8 mouse cellular contexts compared by ENCODE assay signal in genomic region chr2:25557221-25557963, GRCm38 (mm10). TPM values are rescaled to one million over a fixed set of nuclear protein-coding genes. Genes with fewer than 3 reads are reported as not detected.
A peak's percentile ranks its signal among the peaks of the same experiment; 100 is the strongest.
DNase-seq lines count a peak whose midpoint lies in the region; ATAC-seq and TF ChIP-seq lines count a peak whose summit lies in the region.

TSS of gene Edf1 (plus strand) at chr2:25557847.

- peak; percentile 86 for DNase-seq in brain, embryonic 18.5 days (ENCODE audit: low read depth, low spot score)
- peak; percentile 96 for DNase-seq in midbrain, postnatal 0 days (ENCODE audit: low spot score)
- peak; percentile 84 to 94 for DNase-seq in spleen, postnatal 10 days (ENCODE audit: low spot score in 2 of 2)

- H3K9ac ChIP-seq in heart, embryonic 11.5 days (ENCODE audit: low read depth, low read length): peak within 1 kb of the TSS; percentile 93
- H3K9ac ChIP-seq in kidney, embryonic 15.5 days: peak within 1 kb of the TSS; percentile 91
- peak within 1 kb of the TSS; percentile 94 for H3K9ac ChIP-seq in limb, embryonic 15.5 days
- peak within 1 kb of the TSS; percentile 97 for H3K9ac ChIP-seq in midbrain, postnatal 0 days (replicated peaks; ENCODE audit: low read length, poor library complexity, severe bottlenecking)

- WGBS in heart, embryonic 11.5 days (ENCODE audit: insufficient replicate concordance): under 1% methylated on average over 61 of the region's 61 CpGs
- under 1% methylated on average over 54 of the region's 61 CpGs for WGBS in kidney, embryonic 15.5 days
- WGBS in limb, embryonic 15.5 days: under 1% methylated on average over 61 of the region's 61 CpGs
- WGBS in midbrain, postnatal 0 days: under 1% methylated on average over 61 of the region's 61 CpGs

- ATAC-seq in heart, embryonic 11.5 days (replicated peaks; ENCODE audit: insufficient number of reproducible peaks, low FRiP score, low TSS enrichment): peak; percentile 96
- ATAC-seq in kidney, embryonic 15.5 days (replicated peaks; ENCODE audit: low FRiP score): peak; percentile 98
- ATAC-seq in limb, embryonic 15.5 days (ENCODE audit: insufficient number of reproducible peaks, low FRiP score, low TSS enrichment, low read depth): peak; percentile 94
- peak; percentile 97 for ATAC-seq in midbrain, postnatal 0 days (ENCODE audit: low FRiP score)

- peak within 1 kb of the TSS; percentile 84 for H3K4me2 ChIP-seq in heart, embryonic 11.5 days
- H3K4me2 ChIP-seq in kidney, embryonic 15.5 days: peak within 1 kb of the TSS; percentile 82
- H3K4me2 ChIP-seq in limb, embryonic 15.5 days: peak within 1 kb of the TSS; percentile 83
- H3K4me2 ChIP-seq in midbrain, postnatal 0 days (ENCODE audit: low read depth, low read length, poor library complexity, severe bottlenecking): peak within 1 kb of the TSS; percentile 97

- peaks cover 32% of the 10 kb centered on the region for H3K36me3 ChIP-seq in C2C12 (ENCODE audit: control insufficient read depth, insufficient read depth)
- H3K36me3 ChIP-seq in erythroblast, embryonic 14.5 days (ENCODE audit: control insufficient read depth): peaks cover 34% of the 10 kb centered on the region
- peaks cover 21% of the 10 kb centered on the region for H3K36me3 ChIP-seq in heart, embryonic 11.5 days (ENCODE audit: control insufficient read depth, insufficient read depth, low read length)
- H3K36me3 ChIP-seq in kidney, embryonic 15.5 days: peaks cover 26% of the 10 kb centered on the region
- peaks cover 29% of the 10 kb centered on the region for H3K36me3 ChIP-seq in limb, embryonic 15.5 days
- H3K36me3 ChIP-seq in midbrain, postnatal 0 days (ENCODE audit: insufficient read depth, low read length): peaks cover 18% of the 10 kb centered on the region

- H3K4me1 ChIP-seq in erythroblast, embryonic 14.5 days (ENCODE audit: control insufficient read depth): peaks cover 39% of the 10 kb centered on the region
- H3K4me1 ChIP-seq in heart, embryonic 11.5 days (ENCODE audit: control insufficient read depth, insufficient read depth, low read length): peaks cover 8% of the 10 kb centered on the region
- H3K4me1 ChIP-seq in kidney, embryonic 15.5 days: peaks cover 26% of the 10 kb centered on the region
- H3K4me1 ChIP-seq in limb, embryonic 15.5 days: peaks cover 31% of the 10 kb centered on the region
- H3K4me1 ChIP-seq in midbrain, postnatal 0 days (ENCODE audit: insufficient read depth, low read length): peaks cover 15% of the 10 kb centered on the region; the same call in 1 of the 2 replicates

- TF ChIP-seq CTCF in C2C12 (IDR thresholded peaks at IDR 0.05; ENCODE audit: control insufficient read depth, insufficient read depth, insufficient read length): no peak
- TF ChIP-seq CTCF in midbrain, postnatal 0 days (IDR thresholded peaks at IDR 0.05): no peak

- H3K79me3 ChIP-seq in C2C12 (ENCODE audit: low read depth): peaks cover 25% of the 10 kb centered on the region

- H3K27me3 ChIP-seq in C2C12 (ENCODE audit: control insufficient read depth, insufficient read depth, insufficient read length): no peaks in the 10 kb centered on the region
- H3K27me3 ChIP-seq in erythroblast, embryonic 14.5 days (ENCODE audit: control insufficient read depth): no peaks in the 10 kb centered on the region
- no peaks in the 10 kb centered on the region for H3K27me3 ChIP-seq in heart, embryonic 11.5 days (ENCODE audit: control insufficient read depth, insufficient read depth, low read length)
- H3K27me3 ChIP-seq in kidney, embryonic 15.5 days: no peaks in the 10 kb centered on the region
- H3K27me3 ChIP-seq in limb, embryonic 15.5 days: no peaks in the 10 kb centered on the region
- no peaks in the 10 kb centered on the region for H3K27me3 ChIP-seq in midbrain, postnatal 0 days (ENCODE audit: insufficient read depth, low read length)

- peak within 1 kb of the TSS; percentile 76 for H3K27ac ChIP-seq in heart, embryonic 11.5 days (ENCODE audit: low read depth, low read length)
- H3K27ac ChIP-seq in kidney, embryonic 15.5 days: peak within 1 kb of the TSS; percentile 85
- H3K27ac ChIP-seq in limb, embryonic 15.5 days: peak within 1 kb of the TSS; percentile 80
- H3K27ac ChIP-seq in midbrain, postnatal 0 days (ENCODE audit: low read depth, low read length): peak within 1 kb of the TSS; percentile 74

- no peaks in the 10 kb centered on the region for H3K9me3 ChIP-seq in erythroblast, embryonic 14.5 days (ENCODE audit: control insufficient read depth, low read length)
- no peaks in the 10 kb centered on the region for H3K9me3 ChIP-seq in heart, embryonic 11.5 days (replicated peaks; ENCODE audit: control insufficient read depth, low read length)
- no peaks in the 10 kb centered on the region for H3K9me3 ChIP-seq in kidney, embryonic 15.5 days (replicated peaks)
- no peaks in the 10 kb centered on the region for H3K9me3 ChIP-seq in limb, embryonic 15.5 days
- H3K9me3 ChIP-seq in midbrain, postnatal 0 days (ENCODE audit: low read length): no peaks in the 10 kb centered on the region

- peak within 1 kb of the TSS; percentile 98 for H3K4me3 ChIP-seq in C2C12 (ENCODE audit: insufficient read depth, poor library complexity, severe bottlenecking)
- H3K4me3 ChIP-seq in erythroblast, embryonic 14.5 days (replicated peaks): peak within 1 kb of the TSS; percentile 83
- peak within 1 kb of the TSS; percentile 97 for H3K4me3 ChIP-seq in heart, embryonic 11.5 days (ENCODE audit: low read depth, low read length)
- H3K4me3 ChIP-seq in kidney, embryonic 15.5 days (replicated peaks): peak within 1 kb of the TSS; percentile 86
- H3K4me3 ChIP-seq in limb, embryonic 15.5 days: peak within 1 kb of the TSS; percentile 99
- H3K4me3 ChIP-seq in midbrain, postnatal 0 days (ENCODE audit: low read depth, low read length): peak within 1 kb of the TSS; percentile 97

- peak within 1 kb of the TSS; percentile 87 for H3ac ChIP-seq in C2C12 (ENCODE audit: control insufficient read depth, insufficient read length, low read depth)

- peaks cover 49% of the 10 kb centered on the region for H3K79me2 ChIP-seq in C2C12 (ENCODE audit: control insufficient read depth, insufficient read depth)

TF ChIP-seq in C2C12, 6 proteins besides CTCF, POLR2A, EP300 and RAD21:
- TF ChIP-seq MYOD1 (IDR thresholded peaks at IDR 0.05; ENCODE audit: control insufficient read depth, insufficient read length, low read depth) (no peak), MYOG (IDR thresholded peaks at IDR 0.05; ENCODE audit: control insufficient read depth, extremely low read depth, insufficient read length) (no peak), MAX (IDR thresholded peaks at IDR 0.05) (no peak), CEBPB (IDR thresholded peaks at IDR 0.05; ENCODE audit: low read depth) (no peak), USF1 (IDR thresholded peaks at IDR 0.05; ENCODE audit: low read depth) (no peak), FOSL1 (IDR thresholded peaks at IDR 0.05; ENCODE audit: insufficient read depth, low read length, poor library complexity, severe bottlenecking) (no peak)

RNA-seq across cellular contexts. Expression of gene Edf1, which starts in this region (rescaled TPM):
- 340 TPM for polyA plus RNA-seq in C2C12 (2012; fragmentation: generic; extraction: Trizol)
- polyA plus RNA-seq in erythroblast, embryonic 14.5 days (2012): 168 and 190 TPM in 2 replicates
- 318 and 356 TPM in 2 replicates for polyA plus RNA-seq in heart, embryonic 11.5 days (2014; fragmentation: Nextera tagmentation; extraction: Ambion mirVana)
- polyA plus RNA-seq in kidney, embryonic 15.5 days (2015; fragmentation: Nextera tagmentation; extraction: Ambion mirVana): 373 and 392 TPM in 2 replicates
- 388 and 396 TPM in 2 replicates for polyA plus RNA-seq in limb, embryonic 15.5 days (2015; fragmentation: Nextera tagmentation; extraction: Ambion mirVana)
- 187 and 196 TPM in 2 replicates for total RNA-seq in midbrain, postnatal 0 days (2014; rRNA removed)
- polyA plus RNA-seq in midbrain, postnatal 0 days (2015; fragmentation: Nextera tagmentation; extraction: Ambion mirVana): 389 and 392 TPM in 2 replicates

Comparison
In these comparisons a context has a peak if more than half of its experiments do, and no peak if none do; other contexts are left out.
1. Peak in every context shown above with its lines: DNase-seq, ATAC-seq, H3K4me3 ChIP-seq and H3K27ac ChIP-seq.